Mouse (Mus musculus): ENCODE data around the gene Cyb5b.

Cyb5b gene

DNA sequence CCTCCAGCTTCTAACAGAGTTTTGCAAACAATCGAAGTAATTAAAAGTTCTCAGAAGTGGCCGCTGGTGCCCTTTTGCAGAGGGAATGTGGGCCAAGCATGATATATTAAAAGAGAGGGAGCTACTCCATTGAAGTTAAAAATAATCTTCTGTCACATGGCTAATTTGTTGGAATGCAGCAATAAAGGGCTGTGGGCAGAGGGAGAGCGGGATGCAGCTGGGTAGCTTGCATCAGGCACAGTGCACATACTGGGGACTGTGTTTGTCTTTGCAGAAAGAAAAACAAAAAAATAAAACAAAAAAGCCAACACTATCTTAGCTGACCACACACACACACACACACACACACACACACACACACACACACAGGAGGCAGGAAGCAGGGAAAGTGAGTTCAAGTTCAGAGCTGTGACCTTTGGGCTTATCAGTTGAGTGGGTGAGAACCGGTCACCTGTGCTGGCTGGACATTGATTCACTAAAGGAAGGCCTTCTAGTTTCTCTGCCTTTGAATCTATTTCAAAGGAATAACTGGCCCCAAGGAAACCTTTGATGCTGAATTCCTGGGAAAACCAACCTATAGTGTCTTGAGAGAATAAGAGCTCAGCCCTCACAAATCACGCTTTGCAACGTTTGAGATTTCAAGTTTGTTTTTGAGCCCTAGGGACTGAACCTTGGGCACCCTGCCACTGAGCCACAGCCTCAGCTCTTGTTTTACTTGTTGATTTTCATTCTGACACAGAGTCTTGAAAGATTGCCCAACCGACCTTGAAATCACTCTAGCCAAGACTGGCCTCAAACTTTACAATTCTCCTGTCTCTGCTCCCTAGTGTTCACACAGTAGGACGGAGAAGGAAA, 21.0 kb upstream of the Cyb5b start:
- in situ Hi-C loops (cut with MboI, MseI): no loop called here

GRCm38 (mm10) chr8:107130028-107130427, 20.4 kb upstream of the Cyb5b start:
- in situ Hi-C loops (cut with MboI, MseI): no loop called here

DNA sequence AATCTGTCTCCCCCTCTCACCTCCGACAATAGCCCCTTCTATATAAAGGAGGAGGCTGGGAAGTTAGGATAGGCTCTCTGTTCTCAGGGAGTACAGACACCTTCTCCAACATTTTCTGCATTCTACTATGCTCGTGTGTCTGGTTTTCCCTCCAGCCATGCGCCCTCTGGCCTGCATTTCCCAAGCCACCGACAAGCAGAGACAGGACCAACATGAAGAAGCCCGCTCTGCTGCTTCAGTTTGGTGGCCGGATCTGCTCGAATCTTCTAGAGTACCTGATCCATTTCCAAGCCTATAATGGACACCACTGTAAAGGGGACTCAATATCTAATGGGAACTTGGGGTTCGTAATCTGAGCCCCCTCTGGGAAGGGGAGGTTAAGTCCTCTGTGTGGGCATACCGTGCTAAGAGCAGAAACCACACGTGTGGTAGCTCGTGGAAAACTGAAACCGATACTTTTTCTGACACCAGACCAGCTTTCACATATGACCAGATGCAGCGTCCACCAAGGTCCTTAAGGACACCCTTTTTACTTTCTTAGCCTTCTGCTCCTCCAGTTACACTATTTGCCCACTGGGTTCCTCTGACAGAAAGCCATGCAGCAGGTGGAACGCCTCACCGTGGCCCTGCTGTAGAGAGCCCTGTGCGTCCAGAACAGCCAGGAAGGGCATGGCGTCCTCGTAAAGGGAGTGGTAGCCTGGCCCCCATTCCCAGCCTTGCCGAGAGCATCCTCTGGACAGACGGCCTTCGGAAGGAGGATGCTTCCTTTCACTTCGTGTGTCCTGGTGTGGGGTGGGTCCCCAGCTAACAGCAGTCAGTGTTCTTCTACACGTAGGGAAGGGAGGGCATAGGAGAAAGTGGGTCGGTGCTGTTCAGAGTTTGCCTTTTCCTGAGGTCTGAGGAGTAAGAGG, 17.6 kb upstream of the Cyb5b start:
- in situ Hi-C loops (cut with MboI, MseI): no loop called here

- in situ Hi-C loops (cut with MboI, MseI): no loop called here
Observed at GRCm38 (mm10) chr8:107133881-107134280, 16.6 kb upstream of the Cyb5b start.

DNA sequence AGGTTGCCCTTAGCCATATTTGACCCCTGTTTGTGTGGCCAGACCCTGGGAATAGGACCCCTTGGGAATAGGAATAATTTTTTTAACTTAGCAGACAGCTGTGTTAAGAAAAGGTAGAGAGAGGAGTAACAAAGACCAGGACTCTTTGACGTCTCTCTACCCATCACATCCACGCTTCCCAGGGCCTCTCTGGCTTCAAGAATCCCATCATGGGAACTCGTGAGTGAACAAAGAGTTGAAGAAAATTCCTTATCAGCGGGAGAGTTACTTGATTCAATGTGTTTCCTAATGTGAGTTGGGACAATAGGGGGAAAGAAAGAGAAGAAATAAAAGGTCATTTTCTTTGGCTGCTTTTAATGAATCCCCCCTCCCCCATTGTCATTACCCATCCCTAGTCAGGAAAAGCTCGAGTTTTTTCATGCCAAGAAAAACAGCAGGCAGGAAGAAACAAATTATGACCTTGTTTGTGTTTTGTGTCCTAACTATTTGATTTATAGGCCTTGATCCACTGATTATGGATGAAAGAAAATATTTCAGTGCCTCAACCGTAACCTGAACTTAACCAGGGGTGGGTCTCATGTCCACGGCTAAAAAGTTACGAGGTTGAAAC, 14.3 kb upstream of the Cyb5b start:
- in situ Hi-C loops (cut with MboI, MseI): no loop called here

- in situ Hi-C loops (cut with MboI, MseI): no loop called here
Observed at GRCm38 (mm10) chr8:107137591-107137990, 12.8 kb upstream of the Cyb5b start.

- in situ Hi-C loops (cut with MboI, MseI): no loop called here
Observed at GRCm38 (mm10) chr8:107138338-107138737, 12.1 kb upstream of the Cyb5b start.

GRCm38 (mm10) chr8:107139704-107140470, 10.6 kb upstream of the Cyb5b start:
- in situ Hi-C loops (cut with MboI, MseI): no loop called here

- in situ Hi-C loops (cut with MboI, MseI): no loop called here
Observed at GRCm38 (mm10) chr8:107142539-107142938, 7.9 kb upstream of the Cyb5b start.

DNA sequence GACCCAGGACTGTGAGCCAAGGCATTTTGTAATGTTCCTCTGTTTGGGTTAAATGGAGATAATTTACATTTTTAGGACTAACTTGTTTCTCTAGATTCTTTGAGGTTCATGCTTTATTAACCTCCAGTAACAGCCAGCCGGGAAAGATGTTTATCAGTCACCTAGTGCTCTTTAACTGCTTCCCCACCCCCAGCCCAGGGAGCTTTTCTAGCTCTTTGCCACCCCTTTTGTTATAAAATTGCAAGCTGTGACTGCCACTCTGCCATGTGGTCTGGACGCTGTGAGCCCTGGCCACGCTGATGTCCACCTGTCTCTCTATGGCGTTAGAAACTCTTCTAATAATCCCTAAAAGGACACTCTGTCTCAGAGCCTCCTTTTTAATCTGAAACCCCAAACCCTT, 6.9 kb upstream of the Cyb5b start:
- in situ Hi-C loops (cut with MboI, MseI): no loop called here

DNA sequence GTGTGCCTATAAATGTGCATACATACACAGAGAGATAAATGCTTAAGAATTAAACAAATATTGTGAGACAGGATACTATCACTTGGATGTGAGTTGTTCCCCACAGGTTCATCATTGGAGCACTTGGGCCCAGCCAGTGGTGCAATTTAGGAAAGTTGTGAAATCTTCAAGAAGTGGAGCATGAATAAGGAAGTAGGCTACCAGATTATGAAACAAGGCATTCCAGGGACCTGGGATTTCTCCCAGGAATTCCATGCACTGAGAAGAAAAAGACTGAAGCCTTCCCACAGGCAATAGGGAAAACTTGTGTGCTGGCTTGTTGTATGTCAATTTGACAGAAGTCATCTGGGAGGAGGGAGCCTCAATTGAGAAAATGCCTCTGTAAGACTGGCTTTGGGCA, 4.3 kb upstream of the Cyb5b start:
- in situ Hi-C loops (cut with MboI, MseI): no loop called here

DNA sequence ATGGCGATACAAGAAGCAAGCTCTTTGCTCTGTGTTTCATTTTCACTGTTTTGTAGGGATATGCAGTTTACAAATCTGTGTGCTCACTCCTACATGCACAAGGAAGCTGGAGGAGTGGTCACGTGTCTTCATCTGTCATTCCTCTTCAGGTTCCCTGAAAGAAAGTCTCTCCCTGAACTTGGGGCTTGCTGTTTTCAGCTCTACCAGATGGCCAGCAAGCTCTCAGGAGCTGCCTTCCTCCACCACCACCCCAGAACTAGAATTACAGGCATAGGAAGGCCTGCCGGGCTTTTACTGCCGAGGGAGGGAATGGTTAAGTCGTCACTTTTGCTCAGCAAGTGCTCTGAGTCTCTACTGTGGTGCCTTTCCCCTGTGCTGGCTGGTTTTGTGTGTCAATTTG, 1.6 kb upstream of the Cyb5b start:
- in situ Hi-C loops (cut with MboI, MseI): no loop called here

DNA sequence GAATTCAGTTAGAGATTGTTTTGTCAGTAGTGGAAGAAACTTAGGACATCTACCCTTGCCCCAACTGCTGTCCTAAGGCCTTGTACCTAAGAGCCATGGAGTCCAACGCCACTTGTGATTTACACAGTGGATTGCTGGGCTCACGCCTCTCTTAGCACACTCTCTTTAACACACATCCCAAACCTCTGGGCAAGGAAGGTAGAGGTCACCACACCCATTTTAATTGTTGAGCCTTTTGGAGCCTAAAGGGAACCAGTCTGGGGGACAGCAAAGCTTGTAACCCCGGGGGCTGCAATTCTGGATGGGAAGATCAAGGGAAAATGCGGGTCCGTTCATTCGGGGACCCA, 410 bp upstream of the Cyb5b start:
- in situ Hi-C loops (cut with MboI, MseI): loop anchor here in 1 of 2 experiments (5.0 kb wide), 1 partner anchor 38 kb away; no protein-coding TSS in a partner anchor

- in situ Hi-C loops (cut with MboI, MseI): loop anchor here in 1 of 2 experiments (5.0 kb wide), 1 partner anchor 39 kb away; no protein-coding TSS in a partner anchor
Observed at GRCm38 (mm10) chr8:107151212-107151920, 926 bp downstream of the Cyb5b start.

DNA sequence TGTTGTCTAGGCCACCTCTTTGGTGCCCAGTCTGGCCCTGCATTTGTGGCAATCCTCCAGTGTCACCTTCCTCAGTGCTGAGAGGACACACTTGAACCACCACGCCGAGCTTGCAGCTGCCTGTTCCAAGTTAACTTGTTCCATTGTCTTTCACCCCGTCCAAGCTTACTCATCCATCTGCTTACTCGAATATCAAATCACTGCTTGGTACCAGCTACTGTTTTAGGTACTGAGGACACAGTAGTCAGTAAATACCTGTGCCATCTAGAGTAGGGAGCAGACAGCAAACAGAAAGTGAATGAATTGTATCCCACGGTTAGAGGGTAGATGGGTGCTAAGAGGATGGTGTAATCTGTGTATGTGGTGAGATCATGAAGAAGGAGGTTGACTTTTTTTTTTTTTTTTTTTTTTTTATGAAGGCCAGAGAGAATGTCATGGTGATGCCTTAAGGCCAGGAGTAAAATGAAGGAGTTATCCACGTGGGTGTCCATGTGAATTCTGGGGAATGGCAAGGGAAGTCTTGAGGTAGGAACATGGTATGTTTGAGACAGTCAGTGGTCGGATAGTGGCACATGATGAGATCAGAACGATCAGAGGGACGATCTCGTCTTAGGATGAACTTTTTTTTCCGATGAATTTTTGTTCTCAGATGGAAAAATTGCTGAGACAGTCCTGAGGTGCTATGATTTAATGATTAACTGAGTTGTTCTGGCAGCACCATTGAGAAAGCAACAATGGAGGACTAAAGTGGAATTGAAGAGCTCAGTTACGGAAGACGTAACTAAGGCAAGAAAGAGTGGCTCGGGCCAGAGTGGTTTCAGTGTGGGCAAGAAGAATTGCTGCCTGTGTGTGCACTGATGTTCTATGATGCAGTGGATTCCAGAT, 3.1 kb downstream of the Cyb5b start:
- in situ Hi-C loops (cut with MboI, MseI): loop anchor here in 1 of 2 experiments (5.0 kb wide), 1 partner anchor 41 kb away; no protein-coding TSS in a partner anchor

GRCm38 (mm10) chr8:107156816-107157215, 6.4 kb downstream of the Cyb5b start:
- in situ Hi-C loops (cut with MboI, MseI): no loop called here

DNA sequence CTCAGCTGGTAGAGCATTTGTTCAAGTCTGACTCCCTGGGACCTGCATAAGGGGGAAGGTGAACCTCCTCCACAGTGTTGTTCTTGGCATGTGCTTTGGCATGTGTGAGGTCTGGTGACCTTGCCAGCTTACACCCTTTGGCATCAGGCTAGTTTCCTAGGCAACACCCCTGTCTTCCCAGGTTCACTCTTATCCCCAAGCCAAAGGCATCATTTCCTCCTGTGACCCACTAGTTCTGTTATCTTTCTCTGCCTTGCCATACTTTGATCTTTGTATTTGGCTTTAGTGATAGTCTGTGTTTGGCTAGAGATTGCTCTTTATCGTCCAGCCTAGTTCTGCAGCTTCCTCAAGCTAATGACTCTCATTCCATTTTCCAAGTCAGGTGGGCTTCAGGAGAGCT, 7.4 kb downstream of the Cyb5b start:
- in situ Hi-C loops (cut with MboI, MseI): no loop called here

GRCm38 (mm10) chr8:107158890-107159289, 8.4 kb downstream of the Cyb5b start:
- in situ Hi-C loops (cut with MboI, MseI): no loop called here

DNA sequence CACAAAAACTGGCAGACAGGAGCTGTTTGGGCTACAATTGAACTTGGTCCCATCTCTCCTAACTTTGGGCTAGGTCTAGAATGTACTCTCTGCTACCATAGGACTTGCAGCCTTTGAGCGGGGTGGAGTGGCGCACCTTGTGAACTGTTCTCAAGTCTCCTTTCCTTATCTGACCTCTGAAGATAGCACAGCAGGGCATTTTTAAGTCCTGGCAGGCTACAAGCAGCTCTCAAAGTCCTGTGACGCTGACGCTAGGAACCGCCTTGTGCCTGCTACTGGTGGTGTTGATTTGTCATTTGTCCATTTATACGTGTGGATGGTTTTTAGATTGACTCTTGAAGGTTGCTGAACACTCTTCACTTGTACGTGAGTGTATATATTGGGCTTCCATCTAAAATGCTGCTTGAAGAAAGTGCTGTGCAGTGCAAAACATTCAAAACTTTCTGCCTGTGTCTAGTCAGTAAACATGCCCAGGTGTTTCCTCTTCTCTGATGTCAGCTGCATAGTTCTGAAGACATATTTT, 13.9 kb downstream of the Cyb5b start:
- in situ Hi-C loops (cut with MboI, MseI): no loop called here
